Mouse (Mus musculus): Measurements from ENCODE around the gene Flii. TPM values are rescaled to one million over a fixed set of nuclear protein-coding genes. Genes with fewer than 3 reads are reported as not detected.

The Flii gene
- total and polyA plus RNA-seq, 3 experiments = 71.8 to 111 TPM; not detected in 1

DNA sequence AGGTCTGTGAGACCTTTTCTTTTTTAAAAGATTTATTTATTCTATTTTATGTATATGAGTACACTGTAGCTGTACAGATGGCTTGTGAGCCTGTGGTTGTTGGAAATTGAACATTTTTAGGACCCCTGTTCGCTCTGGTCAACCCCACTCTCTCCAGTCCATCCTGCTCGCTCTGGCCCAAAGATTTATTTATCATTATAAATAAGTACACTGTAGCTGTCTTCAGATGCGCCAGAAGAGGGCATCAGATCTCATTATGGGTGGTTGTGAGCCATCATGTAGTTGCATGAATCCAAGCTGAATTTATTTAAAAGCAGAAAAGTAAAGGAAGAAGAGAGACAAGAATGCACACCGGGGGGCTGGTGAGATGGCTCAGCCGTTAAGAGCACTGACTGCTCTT is 8.1 kb upstream of the Flii start:
- no peaks in the 10 kb centered on the region for H3K9me3 ChIP-seq (replicated peaks; ENCODE audit: insufficient read depth, low read length)
- no peaks in the 10 kb centered on the region for H3K4me1 ChIP-seq (ENCODE audit: control insufficient read depth in 1 of 2, insufficient read depth in 2 of 2, low read length in 2 of 2)
- no peaks in the 10 kb centered on the region for H3K27me3 ChIP-seq (ENCODE audit: control insufficient read depth in 1 of 2, insufficient read depth in 2 of 2, low read length in 2 of 2)
- no peak overlapping the region for H3K9ac ChIP-seq (ENCODE audit: control insufficient read depth, low read depth, low read length, poor library complexity, severe bottlenecking)
- no peak overlapping the region for H3K4me3 ChIP-seq (ENCODE audit: control insufficient read depth in 1 of 2, insufficient read depth in 1 of 2, low read depth in 2 of 2, low read length in 2 of 2)
- no peak overlapping the region for H3K27ac ChIP-seq (ENCODE audit: control insufficient read depth, low read depth, low read length)
- no peak for DNase-seq (ENCODE audit: low read depth, low spot score)
- H3K79me2 ChIP-seq (ENCODE audit: control insufficient read depth, insufficient read depth, low read length, poor library complexity) = no peaks in the 10 kb centered on the region
- H3K36me3 ChIP-seq (ENCODE audit: control insufficient read depth in 1 of 2, insufficient read depth in 2 of 2, low read length in 2 of 2) = no peaks in the 10 kb centered on the region
- no peak for TF ChIP-seq GABPA (IDR thresholded peaks at IDR 0.05; ENCODE audit: low read depth, low read length)
- TF ChIP-seq CTCF (IDR thresholded peaks at IDR 0.05 in 2 of 3, conservative IDR thresholded peaks at IDR 0.05 in 1 of 3; ENCODE audit: control insufficient read depth in 1 of 3, insufficient read depth in 1 of 3, low read depth in 2 of 3, low read length in 3 of 3, poor library complexity in 1 of 3, severe bottlenecking in 1 of 3) = peak in 1 of 3 experiments; percentile 7; a peak in 1 of 6 replicates

DNA sequence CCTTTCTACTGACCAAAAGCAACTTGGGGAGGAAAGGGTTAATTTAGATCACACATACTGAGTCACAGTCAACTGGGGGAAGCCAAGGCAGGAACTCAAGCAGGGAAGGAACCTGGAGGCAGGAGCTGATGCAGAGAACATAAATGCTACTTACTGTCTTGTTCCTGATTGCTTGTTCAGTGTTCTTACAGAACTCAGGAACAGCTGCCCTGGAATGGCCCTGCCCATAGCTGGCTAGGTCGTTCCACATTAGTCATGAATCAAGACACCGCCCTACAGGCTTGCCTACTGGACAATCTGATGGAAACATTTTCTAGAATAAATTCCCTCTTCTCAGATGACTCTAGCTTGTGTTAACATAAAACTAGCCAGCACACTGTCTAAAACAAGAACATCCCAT is 7.1 kb upstream of the Flii start:
- Histone ChIP-seq H3K4me3 (ENCODE audit: control insufficient read depth in 1 of 2, insufficient read depth in 1 of 2, low read depth in 2 of 2, low read length in 2 of 2) (no peak overlapping the region), H3K27me3 (ENCODE audit: control insufficient read depth in 1 of 2, insufficient read depth in 2 of 2, low read length in 2 of 2) (no peaks in the 10 kb centered on the region), H3K79me2 (ENCODE audit: control insufficient read depth, insufficient read depth, low read length, poor library complexity) (no peaks in the 10 kb centered on the region), H3K27ac (ENCODE audit: control insufficient read depth, low read depth, low read length) (no peak overlapping the region), H3K4me1 (ENCODE audit: control insufficient read depth in 1 of 2, insufficient read depth in 2 of 2, low read length in 2 of 2) (peaks cover 0 to 2% of the 10 kb centered on the region in 2 experiments; a peak in 1 of 4 replicates), H3K9me3 (replicated peaks; ENCODE audit: insufficient read depth, low read length) (no peaks in the 10 kb centered on the region), H3K9ac (ENCODE audit: control insufficient read depth, low read depth, low read length, poor library complexity, severe bottlenecking) (no peak overlapping the region), H3K36me3 (ENCODE audit: control insufficient read depth in 1 of 2, insufficient read depth in 2 of 2, low read length in 2 of 2) (no peaks in the 10 kb centered on the region)
- TF ChIP-seq SMC3 (IDR thresholded peaks at IDR 0.05; ENCODE audit: low read depth, low read length) (no peak), NELFE (IDR thresholded peaks at IDR 0.05; ENCODE audit: low read depth, low read length) (no peak), MEF2A (IDR thresholded peaks at IDR 0.05; ENCODE audit: extremely low read depth, insufficient replicate concordance, low read depth, low read length, poor library complexity, severe bottlenecking) (no peak), TBP (IDR thresholded peaks at IDR 0.05; ENCODE audit: low read depth, low read length) (no peak), POLR2AphosphoS2 (IDR thresholded peaks at IDR 0.05; ENCODE audit: low read length) (no peak), E2F4 (IDR thresholded peaks at IDR 0.05; ENCODE audit: borderline replicate concordance, low read depth, low read length) (no peak), JUND (IDR thresholded peaks at IDR 0.05; ENCODE audit: low read depth, low read length) (no peak), TCF12 (IDR thresholded peaks at IDR 0.05; ENCODE audit: low read depth, low read length) (no peak), MAX (IDR thresholded peaks at IDR 0.05; ENCODE audit: low read length) (no peak), TAL1 (IDR thresholded peaks at IDR 0.05; ENCODE audit: low read length) (no peak)
- peak; percentile 18 for DNase-seq (ENCODE audit: low read depth, low spot score)

DNA sequence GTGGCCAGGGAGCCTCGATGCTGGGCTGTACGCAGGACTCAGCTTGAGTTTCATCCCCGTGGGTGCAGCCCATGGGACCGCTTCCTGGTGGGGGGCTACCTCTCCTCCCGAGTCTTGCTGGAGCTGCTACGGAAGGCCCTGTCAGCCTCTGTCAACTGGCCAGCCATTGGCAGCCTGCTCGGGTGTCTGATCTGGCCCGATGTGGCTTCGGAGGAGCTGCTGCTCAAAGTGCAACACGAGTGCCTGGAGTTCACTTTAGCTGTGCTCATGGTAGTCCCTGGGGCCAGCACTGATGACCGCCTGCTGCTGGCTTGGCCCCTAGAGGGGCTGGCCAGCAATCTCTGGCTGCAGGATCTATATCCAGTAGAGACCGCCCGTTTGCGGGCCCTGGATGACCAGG is 4.2 kb upstream of the Flii start:
- no peak for DNase-seq (ENCODE audit: low read depth, low spot score)
- no peaks in the 10 kb centered on the region for H3K27me3 ChIP-seq (ENCODE audit: control insufficient read depth in 1 of 2, insufficient read depth in 2 of 2, low read length in 2 of 2)
- TF ChIP-seq POLR2A (IDR thresholded peaks at IDR 0.05; ENCODE audit: control insufficient read depth in 1 of 2, insufficient read depth in 1 of 2, low read depth in 1 of 2, low read length in 2 of 2, poor library complexity in 1 of 2) = 0 out of 4 replicates have a peak, but pooled peaks of 1 of the 2 experiments have one; percentile 23
- TF ChIP-seq GATA1 (IDR thresholded peaks at IDR 0.05; ENCODE audit: low read depth, low read length) = no peak
- no peaks in the 10 kb centered on the region for H3K9me3 ChIP-seq (replicated peaks; ENCODE audit: insufficient read depth, low read length)
- H3K9ac ChIP-seq (ENCODE audit: control insufficient read depth, low read depth, low read length, poor library complexity, severe bottlenecking) = no peak overlapping the region
- no peak overlapping the region for H3K4me3 ChIP-seq (ENCODE audit: control insufficient read depth in 1 of 2, insufficient read depth in 1 of 2, low read depth in 2 of 2, low read length in 2 of 2)
- H3K4me1 ChIP-seq (ENCODE audit: control insufficient read depth in 1 of 2, insufficient read depth in 2 of 2, low read length in 2 of 2) = peaks cover 3 to 17% of the 10 kb centered on the region in 2 experiments; a peak in 3 of 4 replicates
- H3K79me2 ChIP-seq (ENCODE audit: control insufficient read depth, insufficient read depth, low read length, poor library complexity) = peaks cover 4% of the 10 kb centered on the region
- peaks cover 0 to 4% of the 10 kb centered on the region in 2 experiments; a peak in 2 of 4 replicates for H3K36me3 ChIP-seq (ENCODE audit: control insufficient read depth in 1 of 2, insufficient read depth in 2 of 2, low read length in 2 of 2)
- H3K27ac ChIP-seq (ENCODE audit: control insufficient read depth, low read depth, low read length) = no peak overlapping the region

Measured in MEL (cell line).